Comparison of ENCODE assay signal across 10 mouse cellular contexts in genomic region chr2:21963343-21964026, GRCm38 (mm10).
DNase-seq lines count a peak whose midpoint lies in the region; ATAC-seq lines count a peak whose summit lies in the region.
"Had no signal": no experiment of that assay in that cellular context is flagged by ENCODE, and none has a peak within 500 bp of the region (broad histone marks: within the 10 kb centered on the region; RNA-seq: fewer than 3 reads in every experiment).

No protein-coding gene starts in this region.

- no peak overlapping the region for H3K27ac ChIP-seq in kidney, embryonic 14.5 days (ENCODE audit: low read depth, low read length)
- no peak overlapping the region for H3K27ac ChIP-seq in embryonic facial prominence, embryonic 13.5 days
- H3K27ac ChIP-seq in intestine, embryonic 15.5 days = no peak overlapping the region
- H3K27ac ChIP-seq in midbrain, embryonic 16.5 days (ENCODE audit: low read length) = peak overlapping the region; percentile 84

- H3K27me3 ChIP-seq in kidney, embryonic 14.5 days (ENCODE audit: control insufficient read depth, insufficient read depth, low read length) = no peaks in the 10 kb centered on the region
- H3K27me3 ChIP-seq in embryonic facial prominence, embryonic 13.5 days = no peaks in the 10 kb centered on the region
- no peaks in the 10 kb centered on the region for H3K27me3 ChIP-seq in intestine, embryonic 15.5 days (replicated peaks)
- H3K27me3 ChIP-seq in midbrain, embryonic 16.5 days (ENCODE audit: control insufficient read depth, insufficient read depth, low read depth, low read length) = no peaks in the 10 kb centered on the region

- peaks cover 5% of the 10 kb centered on the region; the same call in 1 of the 2 replicates for H3K4me1 ChIP-seq in kidney, embryonic 14.5 days (ENCODE audit: control insufficient read depth, insufficient read depth, low read length)
- H3K4me1 ChIP-seq in embryonic facial prominence, embryonic 13.5 days = peaks cover 7% of the 10 kb centered on the region
- H3K4me1 ChIP-seq in intestine, embryonic 15.5 days (replicated peaks) = no peaks in the 10 kb centered on the region
- peaks cover 25% of the 10 kb centered on the region for H3K4me1 ChIP-seq in midbrain, embryonic 16.5 days (ENCODE audit: control insufficient read depth, insufficient read depth, low read length)

- peak overlapping the region; percentile 26; the same call in 1 of the 2 replicates for H3K4me2 ChIP-seq in kidney, embryonic 14.5 days (replicated peaks; ENCODE audit: low read depth, low read length)
- peak overlapping the region; percentile 40 for H3K4me2 ChIP-seq in embryonic facial prominence, embryonic 13.5 days
- H3K4me2 ChIP-seq in intestine, embryonic 15.5 days (replicated peaks) = peak overlapping the region; percentile 22; the same call in 1 of the 2 replicates
- peak overlapping the region; percentile 54 for H3K4me2 ChIP-seq in midbrain, embryonic 16.5 days (ENCODE audit: low read length)

- H3K4me3 ChIP-seq in kidney, embryonic 14.5 days (ENCODE audit: low read length) = no peak overlapping the region
- H3K4me3 ChIP-seq in embryonic facial prominence, embryonic 13.5 days = no peak overlapping the region
- no peak overlapping the region for H3K4me3 ChIP-seq in intestine, embryonic 15.5 days (replicated peaks)
- peak overlapping the region; percentile 30 for H3K4me3 ChIP-seq in midbrain, embryonic 16.5 days (ENCODE audit: low read depth, low read length)

- no peak for DNase-seq in kidney, adult 11 months
- no peak for DNase-seq in urinary bladder, postnatal 4 days (ENCODE audit: low spot score in 2 of 2)
- no peak for DNase-seq in left cerebral cortex, adult 11 months (ENCODE audit: low spot score)
- no peak for DNase-seq in right cerebral cortex, postnatal 25 days
- DNase-seq: cerebellum, adult 11-12 months had no signal

- no peak for ATAC-seq in kidney, embryonic 14.5 days (ENCODE audit: low FRiP score, low TSS enrichment)
- no peak for ATAC-seq in embryonic facial prominence, embryonic 13.5 days (ENCODE audit: insufficient number of reproducible peaks, insufficient read depth, low FRiP score, low TSS enrichment, low read depth)
- ATAC-seq in intestine, embryonic 15.5 days = no peak
- peak; percentile 67 for ATAC-seq in midbrain, embryonic 16.5 days
- ATAC-seq: Patski had no signal

- H3K9ac ChIP-seq in kidney, embryonic 14.5 days (ENCODE audit: low read depth, low read length) = no peak overlapping the region
- H3K9ac ChIP-seq in embryonic facial prominence, embryonic 13.5 days = peak overlapping the region; percentile 40; the same call in 1 of the 2 replicates
- H3K9ac ChIP-seq in intestine, embryonic 15.5 days = no peak overlapping the region
- peak overlapping the region; percentile 61 for H3K9ac ChIP-seq in midbrain, embryonic 16.5 days (ENCODE audit: low read depth, low read length)

- 11% methylated on average over 7 of the region's 7 CpGs for WGBS in kidney, embryonic 14.5 days
- 13% methylated on average over 7 of the region's 7 CpGs for WGBS in embryonic facial prominence, embryonic 13.5 days
- WGBS in intestine, embryonic 15.5 days = 11% methylated on average over 7 of the region's 7 CpGs
- 3% methylated on average over 7 of the region's 7 CpGs for WGBS in midbrain, embryonic 16.5 days

- H3K9me3 ChIP-seq in kidney, embryonic 14.5 days (ENCODE audit: control insufficient read depth, low read length) = no peaks in the 10 kb centered on the region
- H3K9me3 ChIP-seq in embryonic facial prominence, embryonic 13.5 days = no peaks in the 10 kb centered on the region
- H3K9me3 ChIP-seq in intestine, embryonic 15.5 days = no peaks in the 10 kb centered on the region
- no peaks in the 10 kb centered on the region for H3K9me3 ChIP-seq in midbrain, embryonic 16.5 days (replicated peaks; ENCODE audit: control insufficient read depth, low read length, poor library complexity, severe bottlenecking)

- no peaks in the 10 kb centered on the region for H3K36me3 ChIP-seq in kidney, embryonic 14.5 days (ENCODE audit: control insufficient read depth, insufficient read depth, low read length)
- no peaks in the 10 kb centered on the region for H3K36me3 ChIP-seq in embryonic facial prominence, embryonic 13.5 days
- H3K36me3 ChIP-seq in intestine, embryonic 15.5 days = no peaks in the 10 kb centered on the region
- no peaks in the 10 kb centered on the region for H3K36me3 ChIP-seq in midbrain, embryonic 16.5 days (ENCODE audit: control insufficient read depth, insufficient read depth, low read length)

Comparison
In these comparisons a context has a peak if more than half of its experiments do, and no peak if none do; other contexts are left out.
1. H3K9ac ChIP-seq: peak in embryonic facial prominence, embryonic 13.5 days (single experiment) and midbrain, embryonic 16.5 days (single experiment); none in kidney, embryonic 14.5 days (single experiment) and intestine, embryonic 15.5 days (single experiment).
2. Peak in every context shown above with its lines, with median percentiles within 50 percentile points of each other: H3K4me2 ChIP-seq.